Mouse (Mus musculus): ENCODE measurements around the gene 9230104L09Rik. TPM values are rescaled to one million over a fixed set of nuclear protein-coding genes. Genes with fewer than 3 reads are reported as not detected.

Gene 9230104L09Rik
- total and polyA plus RNA-seq, 3 experiments = not detected

- dilution Hi-C loops (cut with MboI; ENCODE audit: extremely low pct_ligation_motif_present, extremely low pct_unique_long_range_greater_than_20kb, low sequenced_read_pairs) = no loop called here
- TF ChIP-seq USF2 (conservative IDR thresholded peaks at IDR 0.05; ENCODE audit: low read depth, low read length) = no peak
- no peak for TF ChIP-seq JUN (IDR thresholded peaks at IDR 0.05; ENCODE audit: insufficient read depth, low read depth, low read length)
- TF ChIP-seq USF1 (IDR thresholded peaks at IDR 0.05; ENCODE audit: low read depth, low read length) = no peak
- TF ChIP-seq JUND (conservative IDR thresholded peaks at IDR 0.05; ENCODE audit: low read depth, low read length) = no peak
- peak; percentile 54; the same call in 1 of the 2 replicates for TF ChIP-seq CHD2 (IDR thresholded peaks at IDR 0.05; ENCODE audit: low read length)
- no peak for TF ChIP-seq RAD21 (IDR thresholded peaks at IDR 0.05; ENCODE audit: low read depth, low read length)
- TF ChIP-seq TBP (conservative IDR thresholded peaks at IDR 0.05; ENCODE audit: low read depth, low read length) = no peak
- no peak for TF ChIP-seq RCOR1 (conservative IDR thresholded peaks at IDR 0.05; ENCODE audit: low read depth, low read length)
- TF ChIP-seq EP300 (IDR thresholded peaks at IDR 0.05; ENCODE audit: low read length) = peak; percentile 73
- TF ChIP-seq IRF4 (IDR thresholded peaks at IDR 0.05; ENCODE audit: low read depth, low read length) = peak; percentile 66
- no peak for TF ChIP-seq MXI1 (IDR thresholded peaks at IDR 0.05; ENCODE audit: low read depth, low read length)
- peak; percentile 64; the same call in 1 of the 2 replicates for TF ChIP-seq MYC (IDR thresholded peaks at IDR 0.05; ENCODE audit: low read depth, low read length)
- TF ChIP-seq ZMIZ1 (IDR thresholded peaks at IDR 0.05; ENCODE audit: low read depth, low read length) = no peak
- TF ChIP-seq CHD1 (IDR thresholded peaks at IDR 0.05; ENCODE audit: low read depth, low read length) = no peak
- TF ChIP-seq ELF1 (IDR thresholded peaks at IDR 0.05; ENCODE audit: low read depth, low read length) = peak; percentile 53
- TF ChIP-seq NELFE (IDR thresholded peaks at IDR 0.05; ENCODE audit: low read depth, low read length) = no peak
- no peak for TF ChIP-seq MAX (IDR thresholded peaks at IDR 0.05; ENCODE audit: low read length)
- TF ChIP-seq POLR2AphosphoS2 (IDR thresholded peaks at IDR 0.05; ENCODE audit: low read depth, low read length) = no peak
- TF ChIP-seq BHLHE40 (IDR thresholded peaks at IDR 0.05; ENCODE audit: low read depth, low read length) = 0 out of 2 replicates have a peak, but pooled peaks have one; percentile 17
- no peak for TF ChIP-seq PAX5 (IDR thresholded peaks at IDR 0.05; ENCODE audit: low read length)
- no peak for TF ChIP-seq CTCF (conservative IDR thresholded peaks at IDR 0.05 in 1 of 2, IDR thresholded peaks at IDR 0.05 in 1 of 2; ENCODE audit: low read depth in 2 of 2, low read length in 2 of 2)
- 0 out of 2 replicates have a peak, but pooled peaks have one; percentile 13 for TF ChIP-seq ETS1 (conservative IDR thresholded peaks at IDR 0.05; ENCODE audit: low read depth, low read length)
- 0 out of 2 replicates have a peak, but pooled peaks have one; percentile 17 for TF ChIP-seq HCFC1 (IDR thresholded peaks at IDR 0.05; ENCODE audit: low read depth, low read length)
- TF ChIP-seq NRF1 (IDR thresholded peaks at IDR 0.05; ENCODE audit: low read depth, low read length) = no peak
- TF ChIP-seq SMC3 (IDR thresholded peaks at IDR 0.05; ENCODE audit: low read depth, low read length) = no peak
- 0 out of 2 replicates have a peak, but pooled peaks have one; percentile 30 for TF ChIP-seq SIN3A (IDR thresholded peaks at IDR 0.05; ENCODE audit: low read length)
- no peak for TF ChIP-seq MAFK (IDR thresholded peaks at IDR 0.05; ENCODE audit: insufficient replicate concordance, low read length)
- TF ChIP-seq KAT2A (IDR thresholded peaks at IDR 0.05; ENCODE audit: insufficient replicate concordance, low read length) = no peak
- no peak for TF ChIP-seq E2F4 (IDR thresholded peaks at IDR 0.05; ENCODE audit: insufficient replicate concordance, low read depth, low read length)
- peak; percentile 62; the same call in 1 of the 2 replicates for TF ChIP-seq TCF12 (IDR thresholded peaks at IDR 0.05; ENCODE audit: low read depth, low read length)
- TF ChIP-seq ZKSCAN1 (IDR thresholded peaks at IDR 0.05; ENCODE audit: borderline replicate concordance, low read depth, low read length) = no peak
- no peak for TF ChIP-seq ZNF384 (IDR thresholded peaks at IDR 0.05; ENCODE audit: low read depth, low read length)
- TF ChIP-seq POLR2A (IDR thresholded peaks at IDR 0.05; ENCODE audit: low read depth, low read length) = no peak
- TF ChIP-seq MAZ (IDR thresholded peaks at IDR 0.05; ENCODE audit: low read depth, low read length) = no peak
- no peak for TF ChIP-seq UBTF (IDR thresholded peaks at IDR 0.05; ENCODE audit: low read depth, low read length)
- no peak for TF ChIP-seq GABPA (IDR thresholded peaks at IDR 0.05; ENCODE audit: insufficient replicate concordance, low read depth, low read length)
- peak; percentile 96 for TF ChIP-seq MEF2A (IDR thresholded peaks at IDR 0.05; ENCODE audit: borderline replicate concordance, low read depth, low read length)
- TF ChIP-seq ZC3H11A (IDR thresholded peaks at IDR 0.05; ENCODE audit: low read depth, low read length) = no peak
- in situ Hi-C loops (cut with MboI; ENCODE audit: low pct_ligation_motif_present, low pct_unique_long_range_greater_than_20kb, low sequenced_read_pairs) = no loop called here
- Histone ChIP-seq H3K36me3 (replicated peaks in 1 of 2; ENCODE audit: control insufficient read depth in 1 of 2, insufficient read depth in 1 of 2, low read length in 1 of 2) (peaks cover under 1 to 13% of the 10 kb centered on the region in 2 experiments), H3K27me3 (replicated peaks) (no peaks in the 10 kb centered on the region), H3K9ac (ENCODE audit: insufficient read depth, low read depth) (peak overlapping the region; percentile 16; the same call in 1 of the 2 replicates), H3K4me2 (ENCODE audit: insufficient read depth, low read depth, poor library complexity, severe bottlenecking) (0 out of 2 replicates have a peak overlapping the region, but pooled peaks have one; percentile 55), H3K4me1 (ENCODE audit: control insufficient read depth in 1 of 2, insufficient read depth in 2 of 2) (peaks cover 15 to 58% of the 10 kb centered on the region in 2 experiments), H3K4me3 (replicated peaks in 1 of 3; ENCODE audit: low read depth in 2 of 3, low read length in 2 of 3, poor library complexity in 1 of 3) (no peak overlapping the region), H3K27ac (ENCODE audit: insufficient read depth, low read depth) (peak overlapping the region; percentile 43), H3K79me2 (replicated peaks; ENCODE audit: control insufficient read depth, extremely low read depth, insufficient read depth, poor library complexity, severe bottlenecking) (peaks cover 16% of the 10 kb centered on the region), H3K9me3 (replicated peaks; ENCODE audit: low read length) (no peaks in the 10 kb centered on the region)
- peak; percentile 45 for DNase-seq (ENCODE audit: extremely low read depth)
Measured at GRCm38 (mm10) chr2:148877016-148877770, 12.4 kb upstream of the 9230104L09Rik start.

Measured in CH12.LX (cell line).